ENCODE assay signal across 7 mouse cellular contexts in genomic region chrX:136740791-136741650, GRCm38 (mm10). TPM values are rescaled to one million over a fixed set of nuclear protein-coding genes. Genes with fewer than 3 reads are reported as not detected.
DNase-seq lines count a peak whose midpoint lies in the region; ATAC-seq lines count a peak whose summit lies in the region.

No protein-coding gene starts in this region.

- no peaks in the 10 kb centered on the region for H3K36me3 ChIP-seq in intestine, embryonic 16.5 days (ENCODE audit: control insufficient read depth, insufficient read depth, low read length)
- H3K36me3 ChIP-seq in midbrain, embryonic 11.5 days (ENCODE audit: control insufficient read depth, insufficient read depth, low read length): no peaks in the 10 kb centered on the region

- peak overlapping the region; percentile 64 for H3K9ac ChIP-seq in intestine, embryonic 16.5 days (ENCODE audit: low read depth, low read length)
- peak overlapping the region; percentile 73 for H3K9ac ChIP-seq in midbrain, embryonic 11.5 days (ENCODE audit: low read length)

- H3K4me1 ChIP-seq in intestine, embryonic 16.5 days (ENCODE audit: control insufficient read depth, insufficient read depth, low read length): peaks cover 3% of the 10 kb centered on the region; the same call in 1 of the 2 replicates
- H3K4me1 ChIP-seq in midbrain, embryonic 11.5 days (ENCODE audit: control insufficient read depth, insufficient read depth, low read length): peaks cover 3% of the 10 kb centered on the region; the same call in 1 of the 2 replicates

- peak; percentile 96 for ATAC-seq in intestine, embryonic 16.5 days
- ATAC-seq in midbrain, embryonic 11.5 days (ENCODE audit: low FRiP score): peak; percentile 98

- H3K27ac ChIP-seq in intestine, embryonic 16.5 days (ENCODE audit: low read length): peak overlapping the region; percentile 91
- H3K27ac ChIP-seq in midbrain, embryonic 11.5 days (ENCODE audit: low read depth, low read length): peak overlapping the region; percentile 80

- peak overlapping the region; percentile 53 for H3K4me3 ChIP-seq in intestine, embryonic 16.5 days (ENCODE audit: low read length)
- peak overlapping the region; percentile 54 for H3K4me3 ChIP-seq in midbrain, embryonic 11.5 days (ENCODE audit: low read depth, low read length)

- H3K27me3 ChIP-seq in intestine, embryonic 16.5 days (replicated peaks; ENCODE audit: control insufficient read depth, insufficient read depth, low read length): no peaks in the 10 kb centered on the region
- no peaks in the 10 kb centered on the region for H3K27me3 ChIP-seq in midbrain, embryonic 11.5 days (ENCODE audit: control insufficient read depth, insufficient read depth, low read length)

- peak; percentile 89 for DNase-seq in adrenal gland, postnatal 10 days
- peak; percentile 83 for DNase-seq in embryo, embryonic 11.5 days (ENCODE audit: low read depth, low spot score)
- peak; percentile 73 to 88 for DNase-seq in gastrocnemius, postnatal 4 days (ENCODE audit: low spot score in 2 of 2)
- DNase-seq in left cerebral cortex, postnatal 36 days (ENCODE audit: low spot score in 2 of 2): peak; percentile 90 to 92
- peak; percentile 95 for DNase-seq in midbrain, embryonic 11.5 days (ENCODE audit: low spot score, missing footprints)
- DNase-seq in spleen, adult 12 weeks (ENCODE audit: low spot score): peak; percentile 82

- intact Hi-C loops in left cerebral cortex, postnatal 36 days (cut with DNase I): loop anchor here (1.0 to 10.0 kb wide), 4 partner anchors 75 to 276 kb away; partner anchors contain the start of gene Zcchc18

- H3K9me3 ChIP-seq in intestine, embryonic 16.5 days (ENCODE audit: control insufficient read depth, low read length): no peaks in the 10 kb centered on the region
- H3K9me3 ChIP-seq in midbrain, embryonic 11.5 days (ENCODE audit: control insufficient read depth, low read length): no peaks in the 10 kb centered on the region

- H3K4me2 ChIP-seq in intestine, embryonic 16.5 days (ENCODE audit: low read depth, low read length): no peak overlapping the region
- H3K4me2 ChIP-seq in midbrain, embryonic 11.5 days: peak overlapping the region; percentile 48; the same call in 1 of the 2 replicates

- 15% methylated on average over 39 of the region's 39 CpGs for WGBS in intestine, embryonic 16.5 days
- 18% methylated on average over 39 of the region's 39 CpGs for whole genome bisulfite sequencing in midbrain, embryonic 11.5 days

RNA-seq across cellular contexts. Expression of gene Morf4l2, which starts 2.5 kb away (rescaled TPM):
- 100 to 1,000 TPM; 226 to 278 TPM for total RNA-seq in adrenal gland, postnatal 10 days (2021)
- total RNA-seq in gastrocnemius, postnatal 4 days (2021): 100 to 1,000 TPM; 330 to 342 TPM
- polyA plus RNA-seq in intestine, embryonic 16.5 days (2015; fragmentation: Nextera tagmentation; extraction: Ambion mirVana): 417 and 440 TPM in 2 replicates
- 100 to 1,000 TPM; 322 to 343 TPM for total RNA-seq in left cerebral cortex, postnatal 36 days (2021)
- 669 and 699 TPM in 2 replicates for polyA plus RNA-seq in midbrain, embryonic 11.5 days (2014; fragmentation: Nextera tagmentation; extraction: Ambion mirVana)

RNA-seq across cellular contexts. Expression of gene Tceal1, which starts 33.2 kb away (rescaled TPM):
- 1 to 10 TPM; 6.4 to 6.9 TPM for total RNA-seq in adrenal gland, postnatal 10 days (2021)
- total RNA-seq in gastrocnemius, postnatal 4 days (2021): 10 to 100 TPM; 10.7 to 12.7 TPM
- polyA plus RNA-seq in intestine, embryonic 16.5 days (2015; fragmentation: Nextera tagmentation; extraction: Ambion mirVana): 5.8 and 6.5 TPM in 2 replicates
- total RNA-seq in left cerebral cortex, postnatal 36 days (2021): 10 to 100 TPM; 13.7 to 14.8 TPM
- 11.4 and 14.5 TPM in 2 replicates for polyA plus RNA-seq in midbrain, embryonic 11.5 days (2014; fragmentation: Nextera tagmentation; extraction: Ambion mirVana)

RNA-seq across cellular contexts. Expression of gene Glra4, which starts 38.9 kb away (rescaled TPM):
- not detected for total RNA-seq in adrenal gland, postnatal 10 days (2021)
- total RNA-seq in gastrocnemius, postnatal 4 days (2021): not detected
- not detected in 2 replicates for polyA plus RNA-seq in intestine, embryonic 16.5 days (2015; fragmentation: Nextera tagmentation; extraction: Ambion mirVana)
- not detected for total RNA-seq in left cerebral cortex, postnatal 36 days (2021)
- 0.10 TPM in 1 of 2 replicates, not detected in the other for polyA plus RNA-seq in midbrain, embryonic 11.5 days (2014; fragmentation: Nextera tagmentation; extraction: Ambion mirVana)

Comparison
In these comparisons a context has a peak if more than half of its experiments do, and no peak if none do; other contexts are left out.
1. Peak in every context shown above with its lines: DNase-seq, ATAC-seq, H3K4me3 ChIP-seq and H3K27ac ChIP-seq.